Mouse (Mus musculus) left cerebral cortex, adult 11 months (tissue): ENCODE data around the gene Myocos.
"Not testable (repeated sequence)": the region's sequence is repeated elsewhere in the genome, so short reads cannot be mapped to it uniquely, and the experiment has no call there.

Experiments
- DNase-seq: peaks from one replicate; pipeline ENCODE4 v3.0.0; 2022; ENCODE audit warnings: low spot score

Gene Myocos

DNA sequence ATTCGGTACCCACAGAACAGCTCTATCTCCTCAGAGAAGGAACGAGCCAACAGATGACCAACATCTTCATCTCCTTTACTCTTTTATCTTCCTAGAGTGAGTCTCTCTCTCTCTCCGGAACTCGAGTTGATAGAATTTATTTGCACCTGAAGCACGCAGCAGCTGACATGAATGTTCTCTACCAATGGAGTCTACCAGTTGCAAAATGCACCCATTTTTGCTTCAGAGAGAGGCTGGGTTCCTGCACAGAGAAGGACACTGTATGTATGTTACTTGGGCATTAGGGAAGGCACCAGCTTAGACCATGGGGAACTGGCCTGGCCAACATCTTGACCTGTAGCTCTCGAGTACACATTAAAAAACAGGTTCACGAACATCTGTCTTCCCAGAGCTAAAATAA lies at the start of gene Myocos:
Gene Myocos (minus strand): TSS at position 101 of the 400 bp plus-strand sequence.
- no peak for DNase-seq

GRCm38 (mm10) chr1:162700389-162701066 lies 42.5 kb upstream of the Myocos start:
- no peak for DNase-seq

- DNase-seq, result no peak
These were observed 39.8 kb upstream of the Myocos start for GRCm38 (mm10) chr1:162697866-162698265.

DNA sequence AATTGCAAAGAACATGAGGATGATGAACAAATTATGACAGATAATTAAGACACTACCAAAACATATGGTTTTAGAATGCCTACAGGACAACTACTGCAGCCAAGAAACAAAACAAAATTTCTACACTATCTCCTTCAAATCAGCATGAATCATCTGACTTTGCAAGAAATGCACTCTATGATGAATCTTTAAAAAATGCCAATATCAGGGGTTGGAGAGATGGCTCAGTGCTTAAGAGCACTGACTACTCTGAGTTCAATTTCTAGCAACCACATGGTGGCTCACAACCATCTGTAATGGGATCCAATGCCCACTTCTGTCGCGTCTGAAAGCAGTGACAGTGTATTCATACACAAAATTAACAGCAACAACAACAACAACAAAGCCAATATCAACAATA lies 35.7 kb upstream of the Myocos start:
- DNase-seq, result no peak

GRCm38 (mm10) chr1:162665486-162666174 lies 7.6 kb upstream of the Myocos start:
- DNase-seq, result no peak

GRCm38 (mm10) chr1:162664826-162665475 lies 6.9 kb upstream of the Myocos start:
- peak; percentile 55 for DNase-seq

DNA sequence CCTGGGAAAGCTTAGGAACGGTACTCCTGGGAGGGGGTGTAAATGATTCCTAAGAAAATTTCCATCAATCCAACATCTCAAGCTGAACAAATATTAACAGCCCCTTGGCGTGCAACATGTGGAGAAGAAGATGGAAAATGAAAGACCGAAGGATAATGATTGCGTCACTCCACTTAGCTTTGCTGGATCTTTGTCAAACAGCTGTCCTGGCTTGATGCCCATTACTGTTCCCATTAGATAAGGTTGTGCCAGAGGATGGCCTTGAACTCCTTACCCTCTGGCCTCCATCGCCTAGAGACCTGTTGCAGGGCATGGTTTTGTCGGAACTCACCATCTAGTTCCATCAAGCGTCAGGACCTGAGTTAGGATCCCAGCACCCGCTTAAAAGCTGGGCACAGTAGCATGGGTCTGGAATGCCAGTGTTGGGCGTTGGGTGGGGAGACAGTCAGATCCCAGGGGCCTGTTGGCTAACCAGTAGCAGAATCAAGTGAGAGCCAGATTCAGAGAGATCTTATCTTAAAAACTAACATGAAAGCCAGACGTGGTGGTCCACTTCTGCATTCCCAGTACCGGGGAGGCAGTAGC lies 2.3 kb upstream of the Myocos start:
- DNase-seq, result no peak

- no peak for DNase-seq
These were observed 9.6 kb downstream of the Myocos start for GRCm38 (mm10) chr1:162648416-162648815.

GRCm38 (mm10) chr1:162646083-162646686 lies 11.8 kb downstream of the Myocos start:
- DNase-seq, result no peak

DNA sequence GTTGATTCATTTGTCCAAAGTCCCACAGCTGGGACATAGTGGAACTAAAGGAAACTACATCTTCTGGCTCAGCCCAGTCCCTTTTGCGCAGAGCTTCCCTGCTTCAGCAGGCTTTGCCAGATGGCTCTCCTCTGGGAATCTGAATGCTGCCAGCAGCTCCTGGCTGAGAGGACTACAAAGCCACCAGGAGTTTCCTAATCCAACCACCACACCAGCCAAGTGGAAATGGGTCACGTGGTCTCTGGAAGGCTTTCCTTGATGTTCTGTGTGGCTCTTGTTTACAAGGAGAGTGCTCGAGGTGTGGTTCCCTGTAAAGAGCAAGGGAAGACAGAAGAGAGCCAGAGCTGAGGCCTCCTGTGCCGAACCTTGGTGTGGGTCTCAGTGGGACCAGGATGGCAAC lies 14.3 kb downstream of the Myocos start:
- no peak for DNase-seq

GRCm38 (mm10) chr1:162642591-162642990 lies 15.4 kb downstream of the Myocos start:
- DNase-seq, result no peak

DNA sequence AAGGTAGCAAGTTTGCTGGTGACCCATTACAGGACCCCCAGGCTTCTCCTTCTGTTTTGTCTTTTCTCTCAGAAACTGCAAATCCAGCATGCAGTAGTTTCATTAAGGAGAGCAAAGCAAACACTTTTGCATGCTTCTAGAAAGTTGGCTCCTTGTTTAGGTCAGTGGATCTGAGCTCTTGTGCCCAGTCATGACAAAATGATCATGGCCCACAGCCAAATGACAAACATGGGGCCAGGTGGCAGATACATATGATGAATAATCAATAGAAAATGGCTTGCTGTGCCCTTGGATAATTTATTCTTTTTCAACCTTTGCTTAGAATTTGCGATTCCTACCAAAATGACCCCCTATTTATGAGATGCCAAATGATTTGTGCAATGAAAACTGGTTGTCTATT lies 18.2 kb downstream of the Myocos start:
- DNase-seq, result no peak

- DNase-seq, result no peak
These were observed 18.8 kb downstream of the Myocos start, which contains the start of gene Myoc for GRCm38 (mm10) chr1:162639051-162639750. TSS of gene Myoc (plus strand) at chr1:162639155.

DNA sequence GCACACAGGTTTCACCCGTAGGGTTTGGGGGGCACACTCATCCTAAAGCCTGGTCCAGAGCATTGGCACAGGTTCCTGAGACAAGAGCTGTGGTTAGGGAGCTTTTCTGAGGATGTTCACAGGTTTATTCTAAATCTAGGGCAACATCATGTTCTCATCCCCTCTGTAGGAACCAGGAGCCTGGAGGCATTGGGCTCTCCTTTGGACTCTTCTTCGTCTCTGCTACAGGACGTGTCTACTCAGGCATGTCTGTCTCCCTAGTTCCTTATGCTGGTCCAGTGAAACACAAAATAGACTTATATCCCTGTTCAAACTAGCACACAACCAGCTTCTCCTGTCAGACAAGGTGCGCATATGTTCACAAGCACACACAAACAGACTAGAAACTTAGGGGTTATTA lies 19.5 kb downstream of the Myocos start:
- DNase-seq, result no peak

DNA sequence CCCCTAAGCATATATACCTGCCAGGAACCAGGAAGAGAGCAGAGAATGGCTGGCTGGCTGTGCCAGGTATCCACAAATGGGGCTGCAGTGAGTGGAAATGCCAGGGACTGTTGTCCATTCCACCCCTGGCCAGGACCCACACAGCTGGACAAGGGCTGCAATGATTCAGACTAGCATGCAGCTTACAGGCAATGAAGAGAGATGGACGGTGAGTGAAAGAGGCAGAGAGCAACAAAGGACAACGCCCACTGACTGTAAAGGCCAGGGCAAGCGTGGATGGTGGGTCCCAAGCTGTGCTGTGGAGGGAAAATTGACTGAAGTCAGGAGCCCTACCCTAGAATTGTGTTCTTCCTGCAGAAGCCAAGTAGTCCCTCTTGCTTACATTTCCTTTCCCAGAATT lies 21.5 kb downstream of the Myocos start:
- DNase-seq, result no peak

- not testable (repeated sequence) for DNase-seq
These were observed 22.6 kb downstream of the Myocos start for GRCm38 (mm10) chr1:162635291-162635931.

DNA sequence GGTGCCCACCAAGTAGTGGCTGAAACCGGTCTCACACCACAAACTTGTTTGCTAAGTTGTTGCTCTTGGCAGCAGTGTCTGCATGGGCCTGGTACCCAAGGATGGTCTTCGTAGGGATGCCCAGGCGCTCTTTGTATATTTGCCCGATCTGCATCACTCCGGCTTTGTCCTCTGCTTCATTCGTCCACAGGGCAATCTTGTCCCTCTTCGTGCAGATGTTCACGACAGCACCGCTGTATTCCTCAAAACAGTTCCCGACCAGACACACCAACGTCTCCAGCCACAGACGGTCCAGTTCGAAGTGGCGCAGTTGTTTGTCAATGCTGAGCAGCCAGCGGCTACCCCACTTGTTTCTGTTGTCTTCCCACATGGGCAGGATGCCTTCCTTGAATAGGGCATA lies 29.7 kb downstream of the Myocos start:
- not testable (repeated sequence) for DNase-seq

- DNase-seq, result not testable (repeated sequence)
These were observed 30.2 kb downstream of the Myocos start for GRCm38 (mm10) chr1:162627821-162628220.

GRCm38 (mm10) chr1:162625229-162625628 lies 32.8 kb downstream of the Myocos start:
- no peak for DNase-seq

GRCm38 (mm10) chr1:162623895-162624294 lies 34.1 kb downstream of the Myocos start:
- DNase-seq, result no peak

GRCm38 (mm10) chr1:162620487-162620886 lies 37.5 kb downstream of the Myocos start:
- no peak for DNase-seq
